Mouse (Mus musculus): ENCODE measurements around the gene Ppp2r1a. TPM values are rescaled to one million over a fixed set of nuclear protein-coding genes. Genes with fewer than 3 reads are reported as not detected.
A peak's percentile ranks its signal among the peaks of the same experiment; 100 is the strongest.

The Ppp2r1a gene
- polyA plus RNA-seq, 1 experiment from 2014 or later: 431 TPM

GRCm38 (mm10) chr17:20966681-20967080, 21.6 kb downstream of the Ppp2r1a start:
- ATAC-seq (ENCODE audit: insufficient number of reproducible peaks, low FRiP score, low TSS enrichment, low read depth) (no peak), DNase-seq (ENCODE audit: low spot score) (no peak)
- Histone ChIP-seq H3K9ac (ENCODE audit: low read length) (no peak overlapping the region), H3K27ac (replicated peaks; ENCODE audit: low read depth, low read length) (no peak overlapping the region), H3K27me3 (ENCODE audit: control insufficient read depth, insufficient read depth, low read length) (no peaks in the 10 kb centered on the region), H3K36me3 (ENCODE audit: control insufficient read depth, insufficient read depth, low read length) (peaks cover 30% of the 10 kb centered on the region), H3K9me3 (ENCODE audit: control insufficient read depth, low read length) (no peaks in the 10 kb centered on the region), H3K4me1 (ENCODE audit: control insufficient read depth, insufficient read depth, low read length) (no peaks in the 10 kb centered on the region), H3K4me3 (ENCODE audit: low read depth, low read length) (no peak overlapping the region), H3K4me2 (ENCODE audit: low read depth, severe bottlenecking) (no peak overlapping the region)

- H3K9ac ChIP-seq (ENCODE audit: low read length): no peak overlapping the region
- ATAC-seq (ENCODE audit: insufficient number of reproducible peaks, low FRiP score, low TSS enrichment, low read depth) (no peak), DNase-seq (ENCODE audit: low spot score) (no peak)
- no peaks in the 10 kb centered on the region for H3K36me3 ChIP-seq (ENCODE audit: control insufficient read depth, insufficient read depth, low read length)
- H3K4me1 ChIP-seq (ENCODE audit: control insufficient read depth, insufficient read depth, low read length): no peaks in the 10 kb centered on the region
- H3K4me2 ChIP-seq (ENCODE audit: low read depth, severe bottlenecking): no peak overlapping the region
- H3K27me3 ChIP-seq (ENCODE audit: control insufficient read depth, insufficient read depth, low read length): no peaks in the 10 kb centered on the region
- no peak overlapping the region for H3K4me3 ChIP-seq (ENCODE audit: low read depth, low read length)
- 78% methylated on average over 2 of the region's 2 CpGs for WGBS
- H3K9me3 ChIP-seq (ENCODE audit: control insufficient read depth, low read length): no peaks in the 10 kb centered on the region
- no peak overlapping the region for H3K27ac ChIP-seq (replicated peaks; ENCODE audit: low read depth, low read length)
Observed at GRCm38 (mm10) chr17:20993716-20994115, 48.6 kb downstream of the Ppp2r1a start.

GRCm38 (mm10) chr17:20996364-20996763, 51.3 kb downstream of the Ppp2r1a start, which contains the start of gene Vmn1r233:
TSS of gene Vmn1r233 (minus strand) at chr17:20996464.
- Histone ChIP-seq H3K4me1 (ENCODE audit: control insufficient read depth, insufficient read depth, low read length) (no peaks in the 10 kb centered on the region), H3K27ac (replicated peaks; ENCODE audit: low read depth, low read length) (no peak within 1 kb of the TSS), H3K4me2 (ENCODE audit: low read depth, severe bottlenecking) (no peak within 1 kb of the TSS), H3K36me3 (ENCODE audit: control insufficient read depth, insufficient read depth, low read length) (no peaks in the 10 kb centered on the region), H3K27me3 (ENCODE audit: control insufficient read depth, insufficient read depth, low read length) (no peaks in the 10 kb centered on the region), H3K9me3 (ENCODE audit: control insufficient read depth, low read length) (no peaks in the 10 kb centered on the region), H3K9ac (ENCODE audit: low read length) (no peak within 1 kb of the TSS), H3K4me3 (ENCODE audit: low read depth, low read length) (no peak within 1 kb of the TSS)
- DNase-seq (ENCODE audit: low spot score): no peak
- no peak for ATAC-seq (ENCODE audit: insufficient number of reproducible peaks, low FRiP score, low TSS enrichment, low read depth)

DNA sequence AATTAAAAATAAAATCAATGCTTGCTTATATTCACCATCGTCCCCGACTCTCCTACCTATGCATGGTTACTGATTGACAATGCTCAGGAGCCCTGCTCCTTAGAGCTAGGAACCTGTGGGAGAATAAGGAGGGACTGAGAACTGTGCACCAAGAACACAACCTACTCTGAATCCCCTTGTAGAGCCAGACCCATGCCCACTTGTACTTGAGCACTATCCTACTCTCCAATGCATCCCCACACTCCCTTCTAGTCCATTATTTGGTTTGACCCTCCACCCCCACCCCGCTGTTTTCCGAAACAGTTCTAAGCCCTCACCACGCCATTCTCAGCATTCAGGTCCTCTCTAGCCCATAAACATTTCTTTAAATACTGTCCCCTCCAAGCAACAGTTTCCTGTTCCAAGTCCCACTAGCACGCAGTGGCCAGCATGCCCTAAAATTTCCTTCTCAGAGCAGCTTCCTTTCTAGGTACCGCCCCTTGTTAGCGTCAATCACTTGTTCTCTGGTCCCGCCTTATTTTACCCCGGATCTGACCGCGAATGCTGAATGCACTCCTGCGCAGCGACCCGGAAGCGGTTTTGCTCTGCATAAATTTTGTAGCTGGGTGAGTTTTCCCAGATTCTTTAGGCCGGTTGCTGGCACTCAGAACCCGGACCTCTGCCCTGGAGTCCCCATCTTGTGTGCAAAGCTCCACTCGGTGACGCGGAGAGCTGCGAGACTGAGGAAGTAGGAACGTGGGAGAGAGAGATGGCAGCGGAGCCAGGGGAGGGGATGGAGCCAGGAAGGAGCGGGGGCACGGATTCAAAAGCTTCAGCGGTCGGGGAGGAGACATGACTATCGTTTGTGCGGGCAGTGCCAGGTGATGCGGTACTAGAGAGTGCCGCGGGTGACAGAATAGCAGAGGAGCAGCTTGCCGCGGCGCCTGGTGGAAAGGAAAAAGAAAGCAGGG, 63.5 kb downstream of the Ppp2r1a start, which contains the start of gene Zfp160:
Zfp160 (plus strand) TSS at position 522 of the 950 bp plus-strand sequence.
- no peaks in the 10 kb centered on the region for H3K27me3 ChIP-seq (ENCODE audit: control insufficient read depth, insufficient read depth, low read length)
- DNase-seq (ENCODE audit: low spot score): peak; percentile 87
- peak within 1 kb of the TSS; percentile 91 for H3K9ac ChIP-seq (ENCODE audit: low read length)
- H3K36me3 ChIP-seq (ENCODE audit: control insufficient read depth, insufficient read depth, low read length): peaks cover 2% of the 10 kb centered on the region; the same call in 1 of the 2 replicates
- H3K4me2 ChIP-seq (ENCODE audit: low read depth, severe bottlenecking): peak within 1 kb of the TSS; percentile 79
- peak; percentile 98 for ATAC-seq (ENCODE audit: insufficient number of reproducible peaks, low FRiP score, low TSS enrichment, low read depth)
- H3K4me1 ChIP-seq (ENCODE audit: control insufficient read depth, insufficient read depth, low read length): peaks cover 7% of the 10 kb centered on the region; the same call in 1 of the 2 replicates
- 5% methylated on average over 36 of the region's 36 CpGs for WGBS
- H3K27ac ChIP-seq (replicated peaks; ENCODE audit: low read depth, low read length): peak within 1 kb of the TSS; percentile 57
- H3K9me3 ChIP-seq (ENCODE audit: control insufficient read depth, low read length): no peaks in the 10 kb centered on the region
- H3K4me3 ChIP-seq (ENCODE audit: low read depth, low read length): peak within 1 kb of the TSS; percentile 86

GRCm38 (mm10) chr17:21009726-21010125, 64.6 kb downstream of the Ppp2r1a start:
- H3K4me3 ChIP-seq (ENCODE audit: low read depth, low read length): peak overlapping the region; percentile 86
- H3K27ac ChIP-seq (replicated peaks; ENCODE audit: low read depth, low read length): no peak overlapping the region
- DNase-seq (ENCODE audit: low spot score): no peak
- WGBS: 30% methylated on average over 1 of the region's 1 CpGs
- peaks cover 7% of the 10 kb centered on the region; the same call in 1 of the 2 replicates for H3K4me1 ChIP-seq (ENCODE audit: control insufficient read depth, insufficient read depth, low read length)
- H3K4me2 ChIP-seq (ENCODE audit: low read depth, severe bottlenecking): peak overlapping the region; percentile 79
- no peaks in the 10 kb centered on the region for H3K9me3 ChIP-seq (ENCODE audit: control insufficient read depth, low read length)
- no peaks in the 10 kb centered on the region for H3K27me3 ChIP-seq (ENCODE audit: control insufficient read depth, insufficient read depth, low read length)
- H3K9ac ChIP-seq (ENCODE audit: low read length): peak overlapping the region; percentile 91
- no peak for ATAC-seq (ENCODE audit: insufficient number of reproducible peaks, low FRiP score, low TSS enrichment, low read depth)
- H3K36me3 ChIP-seq (ENCODE audit: control insufficient read depth, insufficient read depth, low read length): peaks cover 2% of the 10 kb centered on the region; the same call in 1 of the 2 replicates

Other genes with a start within 250 kb of the Ppp2r1a start
- not detected in 2 replicates for gene Vmn1r227, start 215.5 kb upstream of the Ppp2r1a start, polyA plus RNA-seq (2014; fragmentation: Nextera tagmentation; extraction: Ambion mirVana)
- not detected in 2 replicates for gene Vmn1r228, start 159.2 kb upstream of the Ppp2r1a start, polyA plus RNA-seq (2014; fragmentation: Nextera tagmentation; extraction: Ambion mirVana)
- 0.01 TPM in 1 of 2 replicates, not detected in the other for gene Vmn1r229, start 133.8 kb upstream of the Ppp2r1a start, polyA plus RNA-seq (2014; fragmentation: Nextera tagmentation; extraction: Ambion mirVana)
- not detected in 2 replicates for gene Vmn1r230, start 104.9 kb upstream of the Ppp2r1a start, polyA plus RNA-seq (2014; fragmentation: Nextera tagmentation; extraction: Ambion mirVana)
- not detected in 2 replicates for gene Vmn1r231, start 40.2 kb upstream of the Ppp2r1a start, polyA plus RNA-seq (2014; fragmentation: Nextera tagmentation; extraction: Ambion mirVana)
- gene Vmn1r232, start 25.6 kb upstream of the Ppp2r1a start, polyA plus RNA-seq (2014; fragmentation: Nextera tagmentation; extraction: Ambion mirVana): not detected in 2 replicates
- not detected in 2 replicates for gene Vmn1r233, start 51.2 kb downstream of the Ppp2r1a start, polyA plus RNA-seq (2014; fragmentation: Nextera tagmentation; extraction: Ambion mirVana)
- gene Zfp160, start 63.6 kb downstream of the Ppp2r1a start, polyA plus RNA-seq (2014; fragmentation: Nextera tagmentation; extraction: Ambion mirVana): 20.2 and 22.4 TPM in 2 replicates

Data from limb, embryonic 11.5 days (tissue).